ENCODE assay signal across 10 mouse cellular contexts in genomic region chr3:53465330-53465729, GRCm38 (mm10). TPM values are rescaled to one million over a fixed set of nuclear protein-coding genes. Genes with fewer than 3 reads are reported as not detected.
DNase-seq lines count a peak whose midpoint lies in the region; ATAC-seq and TF ChIP-seq lines count a peak whose summit lies in the region.
"Had no signal": no experiment of that assay in that cellular context is flagged by ENCODE, and none has a peak within 500 bp of the region (broad histone marks: within the 10 kb centered on the region; RNA-seq: fewer than 3 reads in every experiment).

No protein-coding gene starts in this region.

- peaks cover 14% of the 10 kb centered on the region for H3K36me3 ChIP-seq in lung, embryonic 14.5 days (ENCODE audit: insufficient read depth)
- peaks cover 25% of the 10 kb centered on the region for H3K36me3 ChIP-seq in embryonic facial prominence, embryonic 15.5 days
- peaks cover 43% of the 10 kb centered on the region for H3K36me3 ChIP-seq in limb, embryonic 10.5 days
- peaks cover 16% of the 10 kb centered on the region; the same call in 1 of the 2 replicates for H3K36me3 ChIP-seq in neural tube, embryonic 15.5 days

- WGBS in lung, embryonic 14.5 days = 30% methylated on average over 6 of the region's 6 CpGs
- 51% methylated on average over 6 of the region's 6 CpGs for WGBS in embryonic facial prominence, embryonic 15.5 days
- 57% methylated on average over 6 of the region's 6 CpGs for WGBS in limb, embryonic 10.5 days
- WGBS in neural tube, embryonic 15.5 days = 48% methylated on average over 6 of the region's 6 CpGs

- H3K4me3 ChIP-seq in lung, embryonic 14.5 days (ENCODE audit: low read depth, low read length) = peak overlapping the region; percentile 83
- peak overlapping the region; percentile 18 for H3K4me3 ChIP-seq in embryonic facial prominence, embryonic 15.5 days (replicated peaks)
- peak overlapping the region; percentile 89 for H3K4me3 ChIP-seq in limb, embryonic 10.5 days
- H3K4me3 ChIP-seq in neural tube, embryonic 15.5 days (replicated peaks) = peak overlapping the region; percentile 28

- peak overlapping the region; percentile 40 for H3K9ac ChIP-seq in lung, embryonic 14.5 days
- 0 out of 2 replicates have a peak overlapping the region, but pooled peaks have one; percentile 12 for H3K9ac ChIP-seq in embryonic facial prominence, embryonic 15.5 days
- H3K9ac ChIP-seq in neural tube, embryonic 15.5 days (replicated peaks) = peak overlapping the region; percentile 30; the same call in 1 of the 2 replicates

- no peak overlapping the region for H3K27ac ChIP-seq in lung, embryonic 14.5 days (ENCODE audit: low read depth)
- H3K27ac ChIP-seq in embryonic facial prominence, embryonic 15.5 days (replicated peaks) = no peak overlapping the region
- no peak overlapping the region for H3K27ac ChIP-seq in limb, embryonic 10.5 days
- no peak overlapping the region for H3K27ac ChIP-seq in neural tube, embryonic 15.5 days (replicated peaks)

- no peak for TF ChIP-seq CTCF in lung, embryonic 14.5 days (IDR thresholded peaks at IDR 0.05; ENCODE audit: low read depth)

- no peaks in the 10 kb centered on the region for H3K27me3 ChIP-seq in lung, embryonic 14.5 days (ENCODE audit: insufficient read depth, low read length)
- no peaks in the 10 kb centered on the region for H3K27me3 ChIP-seq in embryonic facial prominence, embryonic 15.5 days
- no peaks in the 10 kb centered on the region for H3K27me3 ChIP-seq in limb, embryonic 10.5 days (ENCODE audit: low read depth, poor library complexity, severe bottlenecking)
- no peaks in the 10 kb centered on the region for H3K27me3 ChIP-seq in neural tube, embryonic 15.5 days (replicated peaks)

- no peak for ATAC-seq in lung, embryonic 14.5 days (ENCODE audit: insufficient read depth)
- ATAC-seq in embryonic facial prominence, embryonic 15.5 days (ENCODE audit: insufficient number of reproducible peaks, low FRiP score, low TSS enrichment, low read depth) = no peak
- ATAC-seq in neural tube, embryonic 15.5 days (ENCODE audit: low FRiP score) = no peak

- H3K4me1 ChIP-seq in lung, embryonic 14.5 days (ENCODE audit: insufficient read depth) = peaks cover 9% of the 10 kb centered on the region
- H3K4me1 ChIP-seq in embryonic facial prominence, embryonic 15.5 days = peaks cover 24% of the 10 kb centered on the region
- H3K4me1 ChIP-seq in limb, embryonic 10.5 days = peaks cover 33% of the 10 kb centered on the region
- peaks cover 60% of the 10 kb centered on the region for H3K4me1 ChIP-seq in neural tube, embryonic 15.5 days

- no peak for DNase-seq in lung, embryonic 14.5 days
- DNase-seq in lung, postnatal 4 days = no peak
- no peak for DNase-seq in limb, embryonic 10.5 days (ENCODE audit: low spot score)
- no peak for DNase-seq in cerebellum, adult 18-20 months
- DNase-seq in adipocyte (ENCODE audit: low spot score) = no peak
- DNase-seq: kidney, postnatal 4 days; retina, postnatal 1 day had no signal

- H3K4me2 ChIP-seq in lung, embryonic 14.5 days = peak overlapping the region; percentile 86
- peak overlapping the region; percentile 66 for H3K4me2 ChIP-seq in embryonic facial prominence, embryonic 15.5 days (replicated peaks)
- H3K4me2 ChIP-seq in neural tube, embryonic 15.5 days = peak overlapping the region; percentile 88

- H3K9me3 ChIP-seq in lung, embryonic 14.5 days (ENCODE audit: low read depth, low read length) = no peaks in the 10 kb centered on the region
- no peaks in the 10 kb centered on the region for H3K9me3 ChIP-seq in embryonic facial prominence, embryonic 15.5 days (replicated peaks)
- H3K9me3 ChIP-seq in limb, embryonic 10.5 days (replicated peaks) = no peaks in the 10 kb centered on the region
- no peaks in the 10 kb centered on the region for H3K9me3 ChIP-seq in neural tube, embryonic 15.5 days (replicated peaks)

RNA-seq across cellular contexts. Expression of gene Proser1, which starts 1.9 kb away (rescaled TPM):
- polyA plus RNA-seq in lung, embryonic 14.5 days (2014; fragmentation: Nextera tagmentation; extraction: Ambion mirVana) = 20.2 and 21.9 TPM in 2 replicates
- polyA plus RNA-seq in embryonic facial prominence, embryonic 15.5 days (2015; fragmentation: Nextera tagmentation; extraction: Ambion mirVana) = 17.4 and 22.7 TPM in 2 replicates
- polyA plus RNA-seq in limb, embryonic 10.5 days (2016; fragmentation: Nextera tagmentation; extraction: Ambion mirVana) = 22.1 and 24.3 TPM in 2 replicates
- 16.6 and 19.1 TPM in 2 replicates for polyA plus RNA-seq in neural tube, embryonic 15.5 days (2015; fragmentation: Nextera tagmentation; extraction: Ambion mirVana)

RNA-seq across cellular contexts. Expression of gene Nhlrc3, which starts 2.2 kb away (rescaled TPM):
- polyA plus RNA-seq in lung, embryonic 14.5 days (2014; fragmentation: Nextera tagmentation; extraction: Ambion mirVana) = 7.9 and 8.5 TPM in 2 replicates
- polyA plus RNA-seq in embryonic facial prominence, embryonic 15.5 days (2015; fragmentation: Nextera tagmentation; extraction: Ambion mirVana) = 9.2 and 11.1 TPM in 2 replicates
- polyA plus RNA-seq in limb, embryonic 10.5 days (2016; fragmentation: Nextera tagmentation; extraction: Ambion mirVana) = 7.6 and 10.3 TPM in 2 replicates
- 7.0 and 8.9 TPM in 2 replicates for polyA plus RNA-seq in neural tube, embryonic 15.5 days (2015; fragmentation: Nextera tagmentation; extraction: Ambion mirVana)

RNA-seq across cellular contexts. Expression of gene Stoml3, which starts 23.1 kb away (rescaled TPM):
- 0.20 TPM in 1 of 2 replicates, not detected in the other for polyA plus RNA-seq in lung, embryonic 14.5 days (2014; fragmentation: Nextera tagmentation; extraction: Ambion mirVana)
- polyA plus RNA-seq in embryonic facial prominence, embryonic 15.5 days (2015; fragmentation: Nextera tagmentation; extraction: Ambion mirVana) = 2.2 and 5.7 TPM in 2 replicates
- not detected in 2 replicates for polyA plus RNA-seq in limb, embryonic 10.5 days (2016; fragmentation: Nextera tagmentation; extraction: Ambion mirVana)
- 0.19 TPM in 2 replicates for polyA plus RNA-seq in neural tube, embryonic 15.5 days (2015; fragmentation: Nextera tagmentation; extraction: Ambion mirVana)
- polyA plus RNA-seq: brain, embryonic 14.5 days had no signal

Comparison
In these comparisons a context has a peak if more than half of its experiments do, and no peak if none do; other contexts are left out.
1. H3K4me3 ChIP-seq: peak in every context shown above with its lines; median percentile 89 in limb, embryonic 10.5 days; 83 in lung, embryonic 14.5 days; 28 in neural tube, embryonic 15.5 days; 18 in embryonic facial prominence, embryonic 15.5 days.